Mouse (Mus musculus) MN1 (cell line): ENCODE measurements at regions not wholly inside any gene's neighbourhood (a gene's known extent, or its start where the extent isn't known, plus 50 kb on each side); places are given as distances from the start of the nearest gene placed in this dataset.
A peak's percentile ranks its signal among the peaks of the same experiment; 100 is the strongest.

Experiments used
- DNase-seq: peaks from one replicate; pipeline ENCODE4 v3.0.0-alpha.2; 2016; ENCODE audit warnings: low spot score

DNA sequence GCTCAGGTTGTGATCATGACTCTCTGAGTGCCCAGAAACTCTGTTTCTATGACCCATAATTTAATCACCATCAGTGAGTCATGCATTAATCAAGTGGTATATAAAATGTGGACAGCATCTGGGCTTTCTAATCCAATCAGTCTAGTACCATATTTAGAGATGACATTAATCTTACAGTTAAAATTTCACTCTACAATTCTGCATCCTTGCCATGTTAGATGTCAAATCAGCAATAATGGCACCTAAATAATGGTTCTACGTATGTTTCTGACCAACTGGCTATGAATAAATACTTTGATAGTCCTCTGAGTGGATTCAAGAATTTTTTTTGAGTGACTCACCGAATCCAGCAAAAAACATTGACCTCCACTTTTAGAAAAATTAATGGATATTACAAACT, 383.0 kb upstream of the Gm12666 start:
- DNase-seq: peak; percentile 26

DNA sequence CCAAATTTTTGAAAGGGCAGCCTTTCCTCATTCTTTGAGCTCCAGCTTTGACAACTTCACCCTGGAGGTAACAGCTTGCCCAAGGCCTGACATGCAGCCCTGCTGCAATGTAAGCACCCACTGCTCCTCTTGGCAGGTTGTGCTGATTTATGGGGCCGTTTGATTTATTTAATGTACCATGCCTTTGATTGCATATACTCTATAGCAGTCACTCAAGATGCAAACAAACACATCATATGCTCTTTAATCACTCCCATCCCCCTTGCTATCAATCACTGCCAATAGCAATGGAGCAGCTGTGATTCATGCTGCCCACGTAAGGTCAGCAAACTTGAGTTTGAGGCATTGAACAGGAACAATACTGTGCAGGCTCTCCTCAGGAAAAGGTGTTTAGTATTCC, 373.8 kb upstream of the Gm12666 start:
- no peak for DNase-seq

DNA sequence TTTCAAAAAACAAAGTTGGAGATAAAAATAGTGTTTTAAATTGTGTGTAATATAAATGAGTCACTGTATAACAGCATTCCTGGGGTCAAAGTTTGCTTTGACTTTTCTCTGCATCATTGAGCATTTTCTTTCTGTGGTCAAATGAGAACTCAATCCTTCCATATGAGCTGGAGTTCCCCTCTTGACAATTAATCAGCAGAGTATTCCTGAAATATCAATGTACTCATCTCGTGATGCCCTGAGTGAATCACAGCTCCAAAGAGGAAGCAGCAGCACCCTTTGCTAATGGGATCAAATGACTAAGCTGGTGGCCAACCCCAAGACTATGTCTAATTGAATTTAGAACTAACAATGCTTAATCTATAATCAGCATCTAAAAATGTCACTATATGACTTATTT, 363.6 kb upstream of the Gm12666 start:
- peak; percentile 6 for DNase-seq

DNA sequence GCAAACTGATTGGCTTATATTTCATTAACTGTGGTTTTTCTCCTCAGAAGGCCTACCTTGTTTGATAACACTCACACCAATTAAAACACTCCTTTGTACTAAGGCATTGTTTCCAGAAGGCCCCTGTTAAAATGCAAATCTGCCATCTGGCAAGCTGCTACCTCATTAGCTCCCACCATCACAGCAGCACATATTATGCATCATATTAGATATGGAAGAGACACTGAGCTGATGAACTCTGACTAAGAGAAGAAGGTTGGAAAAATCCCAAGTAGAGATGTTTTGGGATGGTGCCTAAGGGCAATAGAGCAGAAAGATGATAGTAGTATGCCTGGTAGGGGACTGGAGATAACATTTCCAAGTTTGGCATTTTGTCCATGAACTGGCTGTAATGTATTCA, 350.5 kb upstream of the Gm12666 start:
- peak; percentile 5 for DNase-seq

DNA sequence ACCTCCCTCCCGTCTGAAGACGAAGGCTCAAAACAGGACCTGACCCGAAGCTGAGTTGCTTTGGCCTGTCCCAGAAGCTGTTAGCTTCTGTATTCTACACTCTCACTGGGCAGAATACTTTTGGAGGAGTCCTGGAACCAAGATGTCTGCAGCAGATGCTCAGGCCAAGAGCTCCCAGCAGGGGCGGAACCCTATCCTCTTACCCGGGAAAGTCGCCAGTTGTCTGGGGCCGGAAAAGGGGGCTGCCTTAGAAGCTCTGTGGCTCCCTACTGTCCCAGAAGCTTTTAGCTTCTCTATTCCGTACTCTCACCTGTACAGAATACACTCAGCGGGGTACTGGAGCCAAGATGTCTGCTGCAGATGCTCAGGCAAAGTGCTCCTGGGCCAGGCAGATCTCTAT, 346.7 kb upstream of the Gm12666 start:
- no peak for DNase-seq

DNA sequence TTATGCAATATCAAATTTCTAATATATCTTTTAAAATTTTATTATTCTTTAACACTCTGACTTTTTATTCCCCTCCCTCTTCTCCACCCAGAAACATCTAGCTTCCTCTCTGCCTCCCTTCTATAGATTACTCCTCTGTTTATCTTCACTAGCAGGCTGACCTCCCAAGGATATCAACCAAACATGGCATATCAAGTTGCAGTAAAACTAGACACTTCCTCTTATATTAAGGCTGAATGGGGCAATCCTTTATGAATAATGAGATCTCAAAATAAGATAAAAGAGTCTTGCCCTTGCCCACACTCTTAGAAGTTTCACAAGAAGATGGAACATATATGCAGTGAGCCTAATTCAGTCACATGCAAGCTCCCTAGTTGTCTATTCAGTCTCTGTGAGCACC, 310.5 kb upstream of the Gm12666 start:
- DNase-seq: no peak

DNA sequence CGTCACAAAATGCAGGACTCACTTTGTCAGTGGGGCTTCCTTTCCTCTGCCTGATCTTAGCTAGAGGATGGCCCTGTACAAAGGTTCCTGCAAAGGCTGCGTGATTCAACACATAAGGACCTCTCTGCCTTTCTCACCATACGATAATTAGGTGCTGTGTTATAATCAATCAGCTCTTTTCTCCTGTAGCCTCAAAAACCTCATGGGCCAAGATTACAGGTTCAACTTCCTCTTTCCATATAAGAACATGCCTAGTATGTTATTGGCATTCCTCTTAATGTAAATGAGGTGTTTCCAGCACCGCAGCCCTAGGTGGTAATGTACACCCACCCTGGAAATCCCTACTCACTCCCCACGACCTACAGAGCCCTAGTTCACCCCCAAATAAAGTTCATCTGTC, 308.6 kb upstream of the Gm12666 start:
- DNase-seq: no peak

DNA sequence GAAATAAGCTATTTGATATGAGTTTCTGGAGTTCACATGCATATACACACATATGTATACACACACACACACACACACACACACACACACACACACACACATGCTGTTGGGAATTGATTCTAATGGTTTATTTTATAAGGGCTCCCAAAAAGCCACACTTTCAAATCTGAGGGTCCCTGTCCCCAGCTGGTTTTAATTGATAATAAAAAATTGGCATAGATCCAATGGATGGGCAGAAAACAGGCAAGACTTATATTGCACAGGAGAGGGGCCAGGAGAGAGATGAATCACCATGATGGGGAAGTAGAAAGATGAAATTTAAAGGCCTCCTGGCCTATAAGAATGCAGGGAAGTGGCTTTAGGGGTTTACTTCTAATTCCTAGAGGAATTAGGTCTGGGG, 295.1 kb upstream of the Gm12666 start:
- no peak for DNase-seq

DNA sequence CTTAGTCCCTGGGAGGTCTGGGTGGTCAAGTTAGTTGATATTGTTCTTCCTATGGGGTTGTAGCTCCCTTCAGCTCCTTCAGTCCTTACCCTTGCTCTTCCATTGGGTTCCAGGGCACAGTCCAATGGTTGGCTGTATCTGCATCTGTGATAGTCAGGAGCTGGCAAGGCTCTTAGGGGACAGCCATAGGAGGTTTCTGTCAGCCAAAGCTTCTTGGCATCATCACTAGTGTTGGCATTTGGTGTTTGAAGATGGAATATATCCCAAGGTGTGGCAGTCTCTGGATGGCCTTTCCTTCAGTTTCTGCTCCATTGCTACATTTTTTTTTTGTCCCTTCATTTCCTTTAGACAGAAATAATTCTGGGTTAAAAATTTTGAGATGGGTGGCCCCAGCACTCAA, 266.6 kb upstream of the Gm12666 start:
- no peak for DNase-seq
